Mouse (Mus musculus): ENCODE results near the gene Rbm44. TPM values are rescaled to one million over a fixed set of nuclear protein-coding genes. Genes with fewer than 3 reads are reported as not detected.

Rbm44 gene
- polyA plus RNA-seq, 1 experiment from 2014 or later = 2.2 TPM

GRCm38 (mm10) chr1:91123466-91123865 lies 21.4 kb upstream of the Rbm44 start:
- ATAC-seq (ENCODE audit: insufficient read depth) (no peak), DNase-seq (no peak)
- Histone ChIP-seq H3K9ac (no peak overlapping the region), H3K27me3 (ENCODE audit: insufficient read depth, low read length) (no peaks in the 10 kb centered on the region), H3K27ac (ENCODE audit: low read depth) (no peak overlapping the region), H3K4me3 (ENCODE audit: low read depth, low read length) (no peak overlapping the region), H3K4me2 (no peak overlapping the region), H3K4me1 (ENCODE audit: insufficient read depth) (no peaks in the 10 kb centered on the region), H3K9me3 (ENCODE audit: low read depth, low read length) (no peaks in the 10 kb centered on the region; the same call in 1 of the 2 replicates), H3K36me3 (ENCODE audit: insufficient read depth) (peaks cover 59% of the 10 kb centered on the region)
- 83% methylated on average over 3 of the region's 3 CpGs for WGBS
- TF ChIP-seq CTCF (IDR thresholded peaks at IDR 0.05; ENCODE audit: low read depth) = no peak

- no peaks in the 10 kb centered on the region for H3K4me1 ChIP-seq (ENCODE audit: insufficient read depth)
- no peak overlapping the region for H3K9ac ChIP-seq
- no peaks in the 10 kb centered on the region; the same call in 1 of the 2 replicates for H3K9me3 ChIP-seq (ENCODE audit: low read depth, low read length)
- ATAC-seq (ENCODE audit: insufficient read depth) = no peak
- H3K27me3 ChIP-seq (ENCODE audit: insufficient read depth, low read length) = no peaks in the 10 kb centered on the region
- peak; percentile 29; the same call in 1 of the 2 replicates for TF ChIP-seq CTCF (IDR thresholded peaks at IDR 0.05; ENCODE audit: low read depth)
- no peak overlapping the region for H3K4me2 ChIP-seq
- no peak overlapping the region for H3K27ac ChIP-seq (ENCODE audit: low read depth)
- H3K4me3 ChIP-seq (ENCODE audit: low read depth, low read length) = no peak overlapping the region
- 87% methylated on average over 4 of the region's 4 CpGs for WGBS
- no peak for DNase-seq
- peaks cover 40% of the 10 kb centered on the region for H3K36me3 ChIP-seq (ENCODE audit: insufficient read depth)
Observed at GRCm38 (mm10) chr1:91128849-91129248, 16.0 kb upstream of the Rbm44 start.

- DNase-seq (no peak), ATAC-seq (ENCODE audit: insufficient read depth) (no peak)
Observed at GRCm38 (mm10) chr1:91137036-91137435, 7.9 kb upstream of the Rbm44 start.

GRCm38 (mm10) chr1:91151509-91151908 lies 6.6 kb downstream of the Rbm44 start:
- no peak overlapping the region for H3K4me2 ChIP-seq
- no peaks in the 10 kb centered on the region for H3K9me3 ChIP-seq (ENCODE audit: low read depth, low read length)
- H3K4me3 ChIP-seq (ENCODE audit: low read depth, low read length) = no peak overlapping the region
- no peaks in the 10 kb centered on the region for H3K36me3 ChIP-seq (ENCODE audit: insufficient read depth)
- DNase-seq = no peak
- WGBS = 43% methylated on average over 2 of the region's 2 CpGs
- H3K27ac ChIP-seq (ENCODE audit: low read depth) = no peak overlapping the region
- ATAC-seq (ENCODE audit: insufficient read depth) = no peak
- no peak for TF ChIP-seq CTCF (IDR thresholded peaks at IDR 0.05; ENCODE audit: low read depth)
- no peaks in the 10 kb centered on the region for H3K27me3 ChIP-seq (ENCODE audit: insufficient read depth, low read length)
- H3K9ac ChIP-seq = no peak overlapping the region
- H3K4me1 ChIP-seq (ENCODE audit: insufficient read depth) = no peaks in the 10 kb centered on the region

More at GRCm38 (mm10) chr1:91137036-91137435, 7.9 kb upstream of the Rbm44 start:
- Histone ChIP-seq H3K9ac (no peak overlapping the region), H3K9me3 (ENCODE audit: low read depth, low read length) (no peaks in the 10 kb centered on the region), H3K4me3 (ENCODE audit: low read depth, low read length) (no peak overlapping the region), H3K27me3 (ENCODE audit: insufficient read depth, low read length) (no peaks in the 10 kb centered on the region), H3K27ac (ENCODE audit: low read depth) (no peak overlapping the region), H3K36me3 (ENCODE audit: insufficient read depth) (no peaks in the 10 kb centered on the region), H3K4me2 (no peak overlapping the region), H3K4me1 (ENCODE audit: insufficient read depth) (no peaks in the 10 kb centered on the region)
- WGBS = 76% methylated on average over 2 of the region's 2 CpGs
- no peak for TF ChIP-seq CTCF (IDR thresholded peaks at IDR 0.05; ENCODE audit: low read depth)

GRCm38 (mm10) chr1:91166798-91167197 lies 21.9 kb downstream of the Rbm44 start:
- Histone ChIP-seq H3K27me3 (ENCODE audit: insufficient read depth, low read length) (no peaks in the 10 kb centered on the region), H3K9ac (no peak overlapping the region), H3K4me1 (ENCODE audit: insufficient read depth) (no peaks in the 10 kb centered on the region), H3K4me3 (ENCODE audit: low read depth, low read length) (no peak overlapping the region), H3K4me2 (no peak overlapping the region), H3K27ac (ENCODE audit: low read depth) (no peak overlapping the region), H3K36me3 (ENCODE audit: insufficient read depth) (no peaks in the 10 kb centered on the region), H3K9me3 (ENCODE audit: low read depth, low read length) (no peaks in the 10 kb centered on the region)
- DNase-seq (no peak), ATAC-seq (ENCODE audit: insufficient read depth) (no peak)
- 78% methylated on average over 6 of the region's 6 CpGs for WGBS
- no peak for TF ChIP-seq CTCF (IDR thresholded peaks at IDR 0.05; ENCODE audit: low read depth)

- no peaks in the 10 kb centered on the region for H3K27me3 ChIP-seq (ENCODE audit: insufficient read depth, low read length)
- H3K4me1 ChIP-seq (ENCODE audit: insufficient read depth) = no peaks in the 10 kb centered on the region
- no peak overlapping the region for H3K27ac ChIP-seq (ENCODE audit: low read depth)
- H3K9ac ChIP-seq = no peak overlapping the region
- WGBS = 57% methylated on average over 4 of the region's 4 CpGs
- TF ChIP-seq CTCF (IDR thresholded peaks at IDR 0.05; ENCODE audit: low read depth) = no peak
- DNase-seq (no peak), ATAC-seq (ENCODE audit: insufficient read depth) (no peak)
- H3K4me2 ChIP-seq = no peak overlapping the region
- no peaks in the 10 kb centered on the region for H3K36me3 ChIP-seq (ENCODE audit: insufficient read depth)
- no peaks in the 10 kb centered on the region for H3K9me3 ChIP-seq (ENCODE audit: low read depth, low read length)
- H3K4me3 ChIP-seq (ENCODE audit: low read depth, low read length) = no peak overlapping the region
Observed at GRCm38 (mm10) chr1:91169157-91169556, 24.3 kb downstream of the Rbm44 start.

GRCm38 (mm10) chr1:91174796-91175195 lies 29.9 kb downstream of the Rbm44 start:
- ATAC-seq (ENCODE audit: insufficient read depth) (no peak), DNase-seq (no peak)
- Histone ChIP-seq H3K4me1 (ENCODE audit: insufficient read depth) (0 out of 2 replicates have a peak, but pooled peaks cover 3% of the 10 kb centered on the region), H3K36me3 (ENCODE audit: insufficient read depth) (no peaks in the 10 kb centered on the region), H3K9me3 (ENCODE audit: low read depth, low read length) (no peaks in the 10 kb centered on the region), H3K27ac (ENCODE audit: low read depth) (no peak overlapping the region), H3K9ac (no peak overlapping the region), H3K4me3 (ENCODE audit: low read depth, low read length) (no peak overlapping the region), H3K27me3 (ENCODE audit: insufficient read depth, low read length) (no peaks in the 10 kb centered on the region), H3K4me2 (no peak overlapping the region)
- no peak for TF ChIP-seq CTCF (IDR thresholded peaks at IDR 0.05; ENCODE audit: low read depth)
- 83% methylated on average over 5 of the region's 5 CpGs for WGBS

GRCm38 (mm10) chr1:91176026-91176425 lies 31.1 kb downstream of the Rbm44 start:
- no peak overlapping the region for H3K9ac ChIP-seq
- 0 out of 2 replicates have a peak, but pooled peaks cover 6% of the 10 kb centered on the region for H3K27me3 ChIP-seq (ENCODE audit: insufficient read depth, low read length)
- no peak for DNase-seq
- no peak overlapping the region for H3K4me2 ChIP-seq
- peaks cover 14% of the 10 kb centered on the region; the same call in 1 of the 2 replicates for H3K4me1 ChIP-seq (ENCODE audit: insufficient read depth)
- H3K4me3 ChIP-seq (ENCODE audit: low read depth, low read length) = no peak overlapping the region
- no peaks in the 10 kb centered on the region for H3K9me3 ChIP-seq (ENCODE audit: low read depth, low read length)
- no peak for TF ChIP-seq CTCF (IDR thresholded peaks at IDR 0.05; ENCODE audit: low read depth)
- H3K27ac ChIP-seq (ENCODE audit: low read depth) = no peak overlapping the region
- H3K36me3 ChIP-seq (ENCODE audit: insufficient read depth) = no peaks in the 10 kb centered on the region
- no peak for ATAC-seq (ENCODE audit: insufficient read depth)
- WGBS = 37% methylated on average over 3 of the region's 3 CpGs

All from lung, embryonic 14.5 days (tissue).